Mouse (Mus musculus) cerebellum, adult 2 months (tissue): ENCODE data around the gene Myocd.

ENCODE experiments used
- CTCF ChIP-seq: fragments of 200-500 bp; IDR thresholded peaks from 2 replicates; pipeline ENCODE4 v1.5.1; 2011; ENCODE audit warnings: low read depth, mild to moderate bottlenecking, control low read depth, low read length, moderate library complexity, borderline replicate concordance; ENCODE audit not compliant: insufficient read depth
- POLR2A ChIP-seq: fragments of 200-500 bp; IDR thresholded peaks from 2 replicates; pipeline ENCODE4 v1.6.1; 2011; ENCODE audit warnings: low read length, control low read depth, borderline replicate concordance; ENCODE audit not compliant: insufficient read depth

GRCm38 (mm10) chr11:65226766-65227165 lies 43.0 kb downstream of the Myocd start:
- TF ChIP-seq POLR2A (no peak), CTCF (no peak)
